Mouse (Mus musculus) kidney, adult 2 months (tissue): ENCODE measurements around the gene Nxph4. TPM values are rescaled to one million over a fixed set of nuclear protein-coding genes. Genes with fewer than 3 reads are reported as not detected.

ENCODE experiments used
- DNase-seq: peaks from one replicate; pipeline ENCODE4 v3.0.0; 2021
- H3K27ac ChIP-seq: fragments of 200-500 bp; 2 replicates; pipeline ENCODE4 v1.5.1; 2012; ENCODE audit warnings: low read depth, low read length, control low read depth, inconsistent platforms; ENCODE audit not compliant: insufficient read depth
- H3K27me3 ChIP-seq: fragments of 200-500 bp; replicated peaks from 2 replicates; pipeline ENCODE4 v1.6.1; 2012; ENCODE audit warnings: mild to moderate bottlenecking, moderate library complexity, low read length, inconsistent platforms; ENCODE audit not compliant: control insufficient read depth, insufficient read depth
- H3K36me3 ChIP-seq: fragments of 200-500 bp; 2 replicates; pipeline ENCODE4 v1.6.1; 2012; ENCODE audit warnings: mild to moderate bottlenecking, moderate library complexity, low read length, inconsistent platforms; ENCODE audit not compliant: control insufficient read depth, insufficient read depth
- H3K4me1 ChIP-seq: fragments of 200-500 bp; 2 replicates; pipeline ENCODE4 v1.6.1; 2011; ENCODE audit warnings: low read length; ENCODE audit not compliant: control insufficient read depth, insufficient read depth
- H3K4me3 ChIP-seq: fragments of 200-500 bp; 2 replicates; pipeline ENCODE4 v1.5.1; 2011; ENCODE audit warnings: mild to moderate bottlenecking, low read depth, low read length, control low read depth; ENCODE audit not compliant: insufficient read depth
- CTCF ChIP-seq: fragments of 200-500 bp; conservative IDR thresholded peaks from 2 replicates; pipeline ENCODE4 v1.5.1; 2011; ENCODE audit warnings: low read depth, mild to moderate bottlenecking, control low read depth, low read length, moderate library complexity, mixed read lengths; ENCODE audit not compliant: insufficient read depth, insufficient read length
- POLR2A ChIP-seq: fragments of 200-500 bp; IDR thresholded peaks from one replicate; pipeline ENCODE4 v1.6.1; 2011; ENCODE audit warnings: low read depth, low read length, control low read depth
- WGBS: fragments of 180-500 bp; shearing (Covaris S2); methylation state at CpG from one replicate; pipeline ENCODE4 v1.1.7; 2018; 5-methylcytosine and 5-hydroxymethylcytosine counted together
- polyA plus RNA-seq: library from polyadenylated mRNA; depleted of rRNA; stranded (reverse); fragments of >200 nt; gene quantifications from 2 replicates; pipeline ENCODE4 v1.2.3, GENCODE M21; 2012; rRNA removed

Gene Nxph4
- polyA plus RNA-seq: 2.0 and 2.2 TPM in 2 replicates

DNA sequence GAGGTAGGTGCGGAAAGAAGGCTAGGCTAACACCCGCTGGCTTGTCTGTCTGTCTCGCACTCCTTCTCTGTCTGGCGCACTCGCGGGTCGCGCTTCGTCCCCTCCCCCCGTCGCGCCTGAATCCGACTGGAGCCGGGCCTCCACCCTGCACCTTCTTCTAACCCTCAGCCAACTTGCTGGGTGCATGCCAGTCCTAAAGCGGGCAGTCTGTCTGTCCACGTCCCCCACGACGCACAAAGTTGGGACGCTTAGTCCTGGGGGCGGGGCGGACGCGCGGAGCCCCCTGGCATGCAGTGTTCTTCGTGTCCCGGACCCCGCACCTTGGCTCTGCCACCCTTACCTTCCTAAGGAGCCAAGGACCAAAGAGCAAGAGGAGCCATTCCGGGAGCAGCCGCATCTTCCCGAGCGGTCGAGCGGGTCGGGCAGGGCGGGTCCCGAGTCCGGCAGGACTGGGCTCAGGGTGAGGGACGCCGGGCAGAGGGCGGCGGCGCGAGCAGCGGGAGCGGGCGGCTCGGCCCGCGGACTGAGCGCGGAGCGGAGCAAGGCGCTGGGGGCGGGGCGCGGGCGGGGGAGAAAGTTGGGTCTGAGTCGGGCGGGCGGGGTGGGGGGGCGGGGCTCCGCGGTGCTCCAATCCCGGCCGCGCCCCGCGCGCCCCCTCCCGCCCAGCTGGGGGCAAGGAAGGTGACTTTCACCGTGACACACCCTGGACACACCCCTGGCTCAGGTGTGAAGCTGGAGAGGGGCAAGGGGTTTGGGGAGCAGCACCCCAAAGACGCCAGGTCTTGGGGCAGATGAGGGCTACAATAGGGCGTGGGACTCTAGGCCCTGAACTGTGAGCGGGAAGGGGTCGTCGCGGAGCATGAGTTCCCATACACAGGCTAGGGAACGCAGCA lies at the start of gene Nxph4:
Nxph4 (minus strand) TSS at position 524 of the 893 bp plus-strand sequence.
- H3K4me1 ChIP-seq: peaks cover 10% of the 10 kb centered on the region
- H3K27me3 ChIP-seq: 0 out of 2 replicates have a peak, but pooled peaks cover 5% of the 10 kb centered on the region
- WGBS: 2% methylated on average over 71 of the region's 78 CpGs
- no peaks in the 10 kb centered on the region for H3K36me3 ChIP-seq
- H3K27ac ChIP-seq: no peak within 1 kb of the TSS
- TF ChIP-seq POLR2A (no peak), CTCF (no peak)
- DNase-seq: peak; percentile 58
- H3K4me3 ChIP-seq: peak within 1 kb of the TSS; percentile 38; the same call in 1 of the 2 replicates

GRCm38 (mm10) chr10:127583649-127584048 lies 49.3 kb upstream of the Nxph4 start:
- TF ChIP-seq CTCF: no peak
- no peak for TF ChIP-seq POLR2A
- Histone ChIP-seq H3K4me3 (no peak overlapping the region), H3K36me3 (no peaks in the 10 kb centered on the region), H3K4me1 (no peaks in the 10 kb centered on the region), H3K27me3 (no peaks in the 10 kb centered on the region), H3K27ac (no peak overlapping the region)
- no peak for DNase-seq
- WGBS: 65% methylated on average over 8 of the region's 8 CpGs

DNA sequence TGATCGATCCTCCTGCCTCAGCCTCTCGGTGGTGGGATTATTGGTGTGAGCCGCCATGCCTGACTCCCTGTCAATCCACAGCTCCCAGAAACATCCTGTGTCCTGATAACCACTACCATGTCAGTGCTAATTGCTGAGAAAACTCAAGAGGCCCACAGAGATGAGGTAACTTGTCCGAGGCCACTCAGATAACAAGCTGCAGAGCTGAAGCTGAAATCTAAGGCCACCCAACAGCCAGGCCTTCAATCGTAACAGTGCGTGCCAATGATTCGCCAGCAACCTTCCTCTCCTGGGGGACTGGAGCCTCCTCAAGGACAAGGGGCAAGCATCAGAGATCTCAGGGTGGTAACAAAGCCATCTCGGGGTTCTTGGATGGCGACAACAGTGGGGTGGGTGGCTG lies 46.9 kb upstream of the Nxph4 start:
- H3K27me3 ChIP-seq: no peaks in the 10 kb centered on the region
- H3K4me1 ChIP-seq: 0 out of 2 replicates have a peak, but pooled peaks cover 5% of the 10 kb centered on the region
- WGBS: 91% methylated on average over 9 of the region's 9 CpGs
- no peak for TF ChIP-seq POLR2A
- no peaks in the 10 kb centered on the region for H3K36me3 ChIP-seq
- no peak overlapping the region for H3K27ac ChIP-seq
- no peak for DNase-seq
- no peak overlapping the region for H3K4me3 ChIP-seq

- DNase-seq: no peak
- no peak overlapping the region for H3K4me3 ChIP-seq
- 90% methylated on average over 15 of the region's 15 CpGs for WGBS
- H3K4me1 ChIP-seq: 0 out of 2 replicates have a peak, but pooled peaks cover 5% of the 10 kb centered on the region
- H3K36me3 ChIP-seq: no peaks in the 10 kb centered on the region
- TF ChIP-seq POLR2A: no peak
- TF ChIP-seq CTCF: no peak
- no peaks in the 10 kb centered on the region for H3K27me3 ChIP-seq
- no peak overlapping the region for H3K27ac ChIP-seq
These were observed 43.6 kb upstream of the Nxph4 start for GRCm38 (mm10) chr10:127577982-127578381.

DNA sequence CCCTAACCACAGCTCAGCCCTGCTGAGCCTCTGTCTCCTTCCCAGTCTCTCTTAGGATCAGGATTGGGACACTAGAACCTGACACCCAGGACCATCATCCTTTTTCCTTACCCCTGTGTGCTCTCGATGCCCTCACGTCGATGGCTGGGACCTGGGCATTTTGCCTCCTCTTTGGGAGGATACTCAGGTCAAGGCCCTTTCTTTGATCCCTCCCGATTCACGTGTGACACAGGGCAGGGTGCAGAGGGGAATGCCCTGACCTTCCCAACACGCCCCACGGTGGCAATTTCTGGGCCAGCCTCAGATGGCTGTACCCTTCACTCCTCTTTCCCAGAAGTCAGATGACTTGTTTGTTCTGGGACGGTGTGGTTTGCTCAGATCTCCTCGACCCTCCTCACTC lies 42.8 kb upstream of the Nxph4 start:
- Histone ChIP-seq H3K36me3 (no peaks in the 10 kb centered on the region), H3K27ac (no peak overlapping the region), H3K27me3 (no peaks in the 10 kb centered on the region), H3K4me1 (0 out of 2 replicates have a peak, but pooled peaks cover 5% of the 10 kb centered on the region), H3K4me3 (no peak overlapping the region)
- 62% methylated on average over 9 of the region's 9 CpGs for WGBS
- no peak for DNase-seq
- TF ChIP-seq POLR2A (no peak), CTCF (no peak)

DNA sequence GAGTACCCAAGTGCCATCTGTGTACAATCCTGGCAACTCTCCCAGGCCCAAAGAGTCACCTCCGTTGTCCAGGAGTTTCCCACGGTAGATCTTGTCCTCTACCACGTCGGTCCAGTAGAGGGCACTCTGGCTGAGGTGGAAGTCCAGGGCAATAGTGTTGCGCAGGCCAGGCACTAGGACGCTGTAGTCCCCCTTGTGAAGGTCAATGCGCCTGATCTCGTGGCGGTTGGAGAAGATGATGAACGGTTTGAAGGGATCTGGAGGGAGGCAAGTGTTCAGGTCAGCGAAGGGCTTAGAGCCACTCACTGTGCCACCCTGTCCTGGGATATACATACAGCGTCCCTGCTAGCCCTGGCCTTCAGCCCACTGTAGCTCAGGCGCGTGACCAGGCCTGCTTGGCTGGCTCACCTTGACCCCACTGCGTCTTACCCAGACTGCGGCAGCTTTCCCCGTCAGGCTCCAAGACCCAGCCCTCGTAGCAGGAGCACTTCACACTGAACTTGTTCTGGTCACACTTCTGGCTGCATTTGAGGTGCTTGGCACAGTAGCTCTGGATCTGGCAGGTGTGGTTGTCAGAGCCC lies 42.1 kb upstream of the Nxph4 start:
- H3K4me3 ChIP-seq: no peak overlapping the region
- H3K4me1 ChIP-seq: 0 out of 2 replicates have a peak, but pooled peaks cover 5% of the 10 kb centered on the region
- no peaks in the 10 kb centered on the region for H3K27me3 ChIP-seq
- WGBS: 36% methylated on average over 18 of the region's 18 CpGs
- peak; percentile 82 for DNase-seq
- no peaks in the 10 kb centered on the region for H3K36me3 ChIP-seq
- TF ChIP-seq POLR2A: no peak
- peak; percentile 90 for TF ChIP-seq CTCF
- H3K27ac ChIP-seq: no peak overlapping the region

DNA sequence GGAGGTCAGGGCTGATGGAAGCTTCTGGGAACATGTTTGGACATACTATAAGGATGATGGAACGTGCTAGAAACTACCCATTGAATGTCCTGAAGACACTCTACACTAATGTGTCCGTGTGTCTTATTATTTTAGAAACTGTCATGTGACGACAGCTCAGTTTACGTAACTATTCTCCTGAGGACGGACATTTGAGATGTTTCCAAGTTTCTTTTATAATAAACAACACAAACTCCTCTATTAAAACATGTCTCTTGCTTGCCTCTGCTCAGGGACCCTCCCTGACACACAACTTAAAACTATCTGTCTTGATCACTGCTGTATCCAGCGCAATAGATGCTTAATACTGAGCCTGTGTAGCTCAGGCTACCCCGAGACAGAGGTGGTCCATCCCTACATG lies 41.4 kb upstream of the Nxph4 start:
- TF ChIP-seq CTCF (no peak), POLR2A (no peak)
- Histone ChIP-seq H3K4me3 (no peak overlapping the region), H3K27me3 (no peaks in the 10 kb centered on the region), H3K36me3 (no peaks in the 10 kb centered on the region), H3K4me1 (0 out of 2 replicates have a peak, but pooled peaks cover 5% of the 10 kb centered on the region), H3K27ac (no peak overlapping the region)
- DNase-seq: no peak
- WGBS: 85% methylated on average over 7 of the region's 7 CpGs
